Mouse (Mus musculus): Measurements from ENCODE around the gene Spns2. TPM values are rescaled to one million over a fixed set of nuclear protein-coding genes. Genes with fewer than 3 reads are reported as not detected.

The Spns2 gene
- total RNA-seq (2021): 10 to 100 TPM; 18.0 to 19.5 TPM

GRCm38 (mm10) chr11:72489881-72490301 is at the start of gene Spns2:
TSS of gene Spns2 (minus strand) at chr11:72489904.
- intact Hi-C loops (cut with DNase I): loop anchor here (1.0 to 2.0 kb wide), 3 partner anchors 21 to 75 kb away; no protein-coding TSS in a partner anchor

GRCm38 (mm10) chr11:72538811-72539210 is 49.1 kb upstream of the Spns2 start:
- DNase-seq: no peak
- intact Hi-C loops (cut with DNase I): no loop called here

More at GRCm38 (mm10) chr11:72489881-72490301, at the start of gene Spns2:
- peak; percentile 91 to 93 for DNase-seq

- DNase-seq: peak; percentile 49 to 64
- intact Hi-C loops (cut with DNase I): no loop called here
These were observed 48.5 kb upstream of the Spns2 start for GRCm38 (mm10) chr11:72538037-72538755.

- no peak for DNase-seq
- intact Hi-C loops (cut with DNase I): no loop called here
These were observed 47.8 kb upstream of the Spns2 start for GRCm38 (mm10) chr11:72537503-72537902.

GRCm38 (mm10) chr11:72535519-72535918 is 45.8 kb upstream of the Spns2 start:
- DNase-seq: no peak
- intact Hi-C loops (cut with DNase I): no loop called here

- intact Hi-C loops (cut with DNase I): no loop called here
- DNase-seq: no peak
These were observed 43.2 kb upstream of the Spns2 start for GRCm38 (mm10) chr11:72532890-72533289.

- no peak for DNase-seq
These were observed 41.9 kb upstream of the Spns2 start for GRCm38 (mm10) chr11:72531632-72532031.

GRCm38 (mm10) chr11:72531144-72531543 is 41.4 kb upstream of the Spns2 start:
- intact Hi-C loops (cut with DNase I): no loop called here

More at GRCm38 (mm10) chr11:72531632-72532031, 41.9 kb upstream of the Spns2 start:
- intact Hi-C loops (cut with DNase I): no loop called here

GRCm38 (mm10) chr11:72526190-72526589 is 36.5 kb upstream of the Spns2 start:
- intact Hi-C loops (cut with DNase I): no loop called here
- DNase-seq: peak; percentile 30 to 35

More at GRCm38 (mm10) chr11:72531144-72531543, 41.4 kb upstream of the Spns2 start:
- DNase-seq: no peak

GRCm38 (mm10) chr11:72523711-72524110 is 34.0 kb upstream of the Spns2 start:
- DNase-seq: no peak

GRCm38 (mm10) chr11:72522616-72523041 is 32.9 kb upstream of the Spns2 start:
- intact Hi-C loops (cut with DNase I): no loop called here
- DNase-seq: peak; percentile 78 to 82

More at GRCm38 (mm10) chr11:72523711-72524110, 34.0 kb upstream of the Spns2 start:
- intact Hi-C loops (cut with DNase I): no loop called here

GRCm38 (mm10) chr11:72521598-72522541 is 32.2 kb upstream of the Spns2 start:
- DNase-seq: peak in 1 of 2 experiments; percentile 24
- intact Hi-C loops (cut with DNase I): no loop called here

- intact Hi-C loops (cut with DNase I): no loop called here
These were observed 30.2 kb upstream of the Spns2 start for GRCm38 (mm10) chr11:72519895-72520294.

GRCm38 (mm10) chr11:72519189-72519588 is 29.5 kb upstream of the Spns2 start:
- peak in 1 of 2 experiments; percentile 33 for DNase-seq
- intact Hi-C loops (cut with DNase I): no loop called here

More at GRCm38 (mm10) chr11:72519895-72520294, 30.2 kb upstream of the Spns2 start:
- no peak for DNase-seq

- no peak for DNase-seq
- intact Hi-C loops (cut with DNase I): no loop called here
These were observed 28.7 kb upstream of the Spns2 start for GRCm38 (mm10) chr11:72518449-72518848.

- DNase-seq: no peak
- intact Hi-C loops (cut with DNase I): no loop called here
These were observed 25.3 kb upstream of the Spns2 start for GRCm38 (mm10) chr11:72514967-72515366.

- intact Hi-C loops (cut with DNase I): no loop called here
- DNase-seq: no peak
These were observed 18.9 kb upstream of the Spns2 start for GRCm38 (mm10) chr11:72508651-72509050.

- intact Hi-C loops (cut with DNase I): no loop called here
- no peak for DNase-seq
These were observed 17.9 kb upstream of the Spns2 start for GRCm38 (mm10) chr11:72507651-72508050.

GRCm38 (mm10) chr11:72504016-72504797 is 14.5 kb upstream of the Spns2 start:
- DNase-seq: no peak
- intact Hi-C loops (cut with DNase I): no loop called here

- DNase-seq: no peak
- intact Hi-C loops (cut with DNase I): no loop called here
These were observed 13.8 kb upstream of the Spns2 start for GRCm38 (mm10) chr11:72503501-72503921.
